Mouse (Mus musculus) ES-CJ7 (cell line): ENCODE results near the gene Man2b1.

Source experiments
- DNase-seq: peaks from one replicate; pipeline ENCODE4 v3.0.0; 2011; ENCODE audit warnings: low read depth, low spot score

Man2b1 gene

GRCm38 (mm10) chr8:85083108-85083813 lies at the start of gene Man2b1:
Gene Man2b1 (plus strand): TSS chr8:85083270.
- peak; percentile 92 for DNase-seq

GRCm38 (mm10) chr8:85033867-85034266 lies 49.2 kb upstream of the Man2b1 start:
- DNase-seq, result peak; percentile 72

GRCm38 (mm10) chr8:85034764-85035163 lies 48.3 kb upstream of the Man2b1 start:
- peak; percentile 98 for DNase-seq

DNA sequence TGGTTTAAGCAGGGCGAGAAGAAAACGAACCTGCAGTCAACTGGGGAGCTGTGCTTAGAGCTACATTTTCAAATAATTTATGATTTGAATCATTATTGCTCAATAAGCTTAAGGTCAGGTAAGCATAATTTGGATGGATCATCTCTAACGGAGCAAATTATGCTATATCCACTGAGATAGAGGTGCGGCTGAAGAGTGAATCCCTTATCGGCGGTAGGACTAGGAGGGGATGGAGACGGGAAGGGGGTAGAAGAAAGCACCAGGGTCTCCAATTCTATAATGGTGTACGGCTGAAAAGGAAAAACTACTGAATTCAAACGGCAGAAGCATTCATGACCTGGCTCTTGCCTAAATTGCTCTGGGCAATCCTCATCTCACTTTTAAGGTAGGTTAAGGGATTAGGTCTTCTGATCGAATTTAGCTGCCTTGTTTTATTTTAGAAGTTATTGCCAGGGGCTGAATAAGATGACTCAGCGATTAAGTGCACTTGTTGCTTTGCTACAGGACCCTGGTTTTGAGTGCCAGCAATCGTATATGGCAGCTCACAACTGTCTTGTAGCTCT lies 47.8 kb upstream of the Man2b1 start:
- no peak for DNase-seq

GRCm38 (mm10) chr8:85035728-85036310 lies 47.3 kb upstream of the Man2b1 start:
- DNase-seq, result peak; percentile 42

- DNase-seq, result no peak
Measured at GRCm38 (mm10) chr8:85036381-85036717, 46.7 kb upstream of the Man2b1 start.

- DNase-seq, result peak; percentile 100
Measured at GRCm38 (mm10) chr8:85036718-85037365, 46.2 kb upstream of the Man2b1 start, which contains the start of gene Tnpo2. Gene Tnpo2 (plus strand): TSS chr8:85036915.

- peak; percentile 87 for DNase-seq
Measured at GRCm38 (mm10) chr8:85037366-85037680, 45.7 kb upstream of the Man2b1 start.

GRCm38 (mm10) chr8:85037681-85038531 lies 45.2 kb upstream of the Man2b1 start:
- DNase-seq, result peak; percentile 44

DNA sequence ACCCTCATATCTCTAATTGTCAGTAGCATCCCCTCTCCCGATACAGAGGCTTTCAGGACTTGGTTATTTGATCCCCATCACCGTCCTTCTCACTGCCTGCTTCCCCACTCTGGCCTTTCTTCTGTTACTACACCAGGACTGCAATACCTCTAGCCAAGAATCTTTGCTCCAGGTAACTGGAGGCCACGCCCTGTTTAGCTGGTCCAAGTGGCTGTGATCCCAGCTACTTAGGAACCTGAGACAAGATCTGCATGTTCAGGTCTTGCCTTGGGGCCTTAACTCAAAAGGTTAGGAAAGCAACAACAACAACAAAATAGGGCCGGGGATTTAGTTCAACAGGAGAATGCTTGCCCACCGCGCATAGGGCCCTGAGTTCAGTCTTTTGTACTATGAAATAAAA lies 39.5 kb upstream of the Man2b1 start:
- DNase-seq, result no peak

DNA sequence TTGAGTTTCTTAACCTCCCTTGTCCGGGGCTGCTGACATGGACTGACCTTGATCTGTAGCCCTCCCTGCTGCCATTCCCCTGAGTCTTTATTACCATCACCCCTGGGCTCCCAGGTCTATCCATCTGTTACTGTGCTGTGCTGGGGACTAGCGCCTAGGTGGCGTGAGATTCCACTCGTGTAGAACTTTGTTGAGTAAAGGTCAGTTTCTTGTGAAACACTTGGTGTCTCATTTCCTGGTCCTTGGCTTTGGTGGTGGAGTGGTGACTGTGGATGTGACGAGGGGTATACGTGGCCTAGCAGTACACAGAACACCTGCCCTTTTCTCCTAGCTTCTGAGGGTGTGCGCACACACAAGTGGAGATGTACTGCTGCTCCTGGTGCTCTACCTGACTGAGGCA lies 25.7 kb upstream of the Man2b1 start:
- peak; percentile 42 for DNase-seq

GRCm38 (mm10) chr8:85059879-85060616 lies 23.0 kb upstream of the Man2b1 start, which contains the start of gene Fbxw9:
Gene Fbxw9 (plus strand): TSS chr8:85060055.
- peak; percentile 95 for DNase-seq

DNA sequence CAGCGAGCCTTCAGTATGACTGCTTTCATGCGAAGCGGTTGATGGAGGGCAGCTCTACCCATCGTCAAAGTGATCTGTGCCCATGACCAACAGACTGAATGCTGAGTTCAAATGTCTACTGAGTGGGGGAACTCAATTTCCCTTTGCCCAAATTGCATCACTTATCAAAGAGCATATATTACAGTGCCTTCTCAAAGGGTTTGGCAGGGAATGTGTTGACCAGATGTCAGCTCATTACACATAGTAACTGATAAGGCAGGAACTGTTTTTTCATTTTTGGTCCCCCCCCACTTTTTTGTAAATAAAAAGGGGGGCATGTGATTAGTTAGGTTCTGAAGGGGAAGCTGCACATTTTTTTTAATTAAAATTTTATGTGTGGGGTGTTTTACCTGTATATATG lies 20.5 kb upstream of the Man2b1 start:
- no peak for DNase-seq

DNA sequence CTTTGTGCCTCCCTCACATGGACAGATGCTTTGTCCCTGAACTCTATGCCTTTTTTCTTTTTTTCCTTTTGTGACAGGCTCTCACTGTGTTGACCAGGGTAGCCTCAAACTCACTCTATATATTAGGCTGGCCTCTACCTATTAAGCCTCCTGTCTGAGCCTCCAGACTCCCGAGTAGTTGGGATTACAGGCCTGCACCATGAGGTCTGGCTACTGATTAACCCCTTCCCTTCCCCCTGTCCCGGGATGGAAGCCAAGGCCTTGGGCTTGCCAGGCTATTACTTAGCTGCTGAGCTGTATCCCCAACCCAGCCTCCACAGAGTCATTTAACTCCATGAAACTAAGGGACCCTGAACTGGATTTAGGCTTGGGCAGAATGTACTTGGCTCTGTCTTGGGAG lies 17.9 kb upstream of the Man2b1 start:
- DNase-seq, result no peak

DNA sequence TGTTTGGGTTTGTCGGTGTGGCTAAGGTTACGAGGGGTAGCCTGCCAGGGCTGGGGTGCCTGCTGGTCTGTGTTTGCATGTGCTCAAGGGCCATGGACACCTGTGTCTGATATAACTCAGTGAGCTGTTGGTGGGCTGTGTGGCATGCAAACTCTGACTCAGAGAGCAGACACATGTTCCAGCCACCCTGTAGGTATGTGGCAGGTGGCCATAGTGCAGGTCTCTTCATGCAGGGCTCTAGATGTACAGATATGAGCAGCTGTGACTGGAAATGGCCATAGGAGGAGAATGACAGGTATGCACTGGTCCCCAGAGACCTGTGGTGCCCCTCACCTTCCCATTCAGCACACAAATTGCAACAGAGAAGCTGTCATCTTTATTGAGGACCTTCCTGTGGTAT lies 15.9 kb upstream of the Man2b1 start:
- DNase-seq, result no peak

- no peak for DNase-seq
Measured at GRCm38 (mm10) chr8:85067982-85068381, 15.1 kb upstream of the Man2b1 start, which contains the start of gene Gm5741. Gene Gm5741 (minus strand): TSS chr8:85067982.

DNA sequence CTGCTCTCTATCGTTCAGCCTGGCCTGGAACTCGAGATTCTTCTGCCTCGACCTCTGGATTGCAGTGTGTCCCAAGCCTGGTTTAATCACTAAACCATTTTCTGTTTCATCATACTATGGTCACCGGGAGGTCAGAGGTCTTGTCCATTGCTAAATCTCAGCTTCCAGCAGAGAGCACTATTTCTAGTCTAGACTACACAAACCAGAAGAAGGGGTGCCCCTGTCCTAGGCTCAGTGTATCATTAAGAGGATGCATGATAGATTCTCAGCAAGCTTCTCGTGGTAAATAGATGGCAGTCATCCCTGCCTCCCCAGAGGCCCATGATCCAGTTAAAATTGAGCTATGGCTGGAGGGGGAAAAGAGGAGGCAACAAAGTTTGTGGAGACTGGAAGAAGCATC lies 12.0 kb upstream of the Man2b1 start:
- DNase-seq, result peak; percentile 51

- peak; percentile 97 for DNase-seq
Measured at GRCm38 (mm10) chr8:85071514-85072281, 11.4 kb upstream of the Man2b1 start, which contains the start of gene Dhps. Gene Dhps (plus strand): TSS chr8:85071757.

DNA sequence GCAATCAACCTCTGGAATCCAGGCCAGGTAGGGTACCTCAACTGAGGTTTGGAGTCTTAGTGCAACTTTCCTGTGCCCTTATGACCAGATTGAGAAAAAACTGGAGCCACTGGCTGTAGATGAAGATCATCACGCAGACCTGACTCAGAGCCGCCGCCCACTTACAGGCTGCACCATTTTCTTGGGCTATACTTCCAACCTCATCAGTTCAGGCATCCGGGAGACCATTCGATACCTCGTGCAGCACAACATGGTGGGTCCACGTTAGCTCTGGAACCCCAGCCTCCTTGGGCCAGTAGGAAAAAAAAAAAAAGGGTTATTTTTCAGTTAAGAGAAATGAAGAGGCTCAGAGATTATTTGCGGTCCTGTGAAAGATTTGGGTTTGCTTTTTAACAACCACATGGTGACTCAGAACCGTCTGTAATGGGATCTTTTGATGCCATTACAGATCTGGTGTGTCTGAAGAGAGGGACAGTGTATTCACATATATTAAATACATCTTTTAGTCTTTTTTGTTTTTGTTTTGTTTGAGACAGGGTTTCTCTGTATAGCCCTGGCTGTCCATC lies 10.6 kb upstream of the Man2b1 start:
- no peak for DNase-seq
